Mouse (Mus musculus): ENCODE results near the gene Tnfsf8. TPM values are rescaled to one million over a fixed set of nuclear protein-coding genes. Genes with fewer than 3 reads are reported as not detected.

Gene Tnfsf8
- polyA plus RNA-seq, 1 experiment from 2014 or later = 0.08 TPM

DNA sequence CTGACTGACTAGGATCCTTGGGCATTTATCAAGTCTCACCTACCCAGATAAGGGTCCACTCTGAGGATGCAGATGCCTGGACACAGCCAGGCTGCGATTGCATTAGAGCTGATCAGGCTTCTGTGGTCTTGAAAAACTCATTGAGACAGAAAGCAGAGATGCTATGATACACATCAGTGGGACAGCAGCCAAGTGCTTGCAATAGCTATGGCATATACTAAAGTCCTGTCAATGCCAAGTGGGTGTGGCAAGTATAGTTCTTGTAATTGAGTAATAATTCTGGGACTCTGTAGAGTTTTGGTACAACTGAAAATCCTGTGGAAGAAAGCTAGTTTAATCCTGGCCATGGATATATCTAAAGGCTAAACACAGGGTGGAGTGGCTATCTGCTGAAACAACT is 63.1 kb downstream of the Tnfsf8 start:
- H3K9me3 ChIP-seq (ENCODE audit: control insufficient read depth, low read length) = 0 out of 2 replicates have a peak, but pooled peaks cover 4% of the 10 kb centered on the region
- no peaks in the 10 kb centered on the region for H3K36me3 ChIP-seq (ENCODE audit: control insufficient read depth, insufficient read depth, low read length)
- no peak overlapping the region for H3K4me2 ChIP-seq (ENCODE audit: low read depth, low read length)
- no peak overlapping the region for H3K27ac ChIP-seq (replicated peaks; ENCODE audit: low read depth, low read length)
- H3K4me3 ChIP-seq (ENCODE audit: low read depth, low read length) = no peak overlapping the region
- no peak overlapping the region for H3K9ac ChIP-seq (ENCODE audit: low read depth, low read length)
- DNase-seq (ENCODE audit: low spot score) (peak; percentile 50), ATAC-seq (ENCODE audit: low read depth) (no peak)
- H3K27me3 ChIP-seq (replicated peaks; ENCODE audit: control insufficient read depth, insufficient read depth, low read length) = no peaks in the 10 kb centered on the region
- no peaks in the 10 kb centered on the region for H3K4me1 ChIP-seq (ENCODE audit: control insufficient read depth, insufficient read depth, low read length)
- 77% methylated on average over 1 of the region's 1 CpGs for WGBS

DNA sequence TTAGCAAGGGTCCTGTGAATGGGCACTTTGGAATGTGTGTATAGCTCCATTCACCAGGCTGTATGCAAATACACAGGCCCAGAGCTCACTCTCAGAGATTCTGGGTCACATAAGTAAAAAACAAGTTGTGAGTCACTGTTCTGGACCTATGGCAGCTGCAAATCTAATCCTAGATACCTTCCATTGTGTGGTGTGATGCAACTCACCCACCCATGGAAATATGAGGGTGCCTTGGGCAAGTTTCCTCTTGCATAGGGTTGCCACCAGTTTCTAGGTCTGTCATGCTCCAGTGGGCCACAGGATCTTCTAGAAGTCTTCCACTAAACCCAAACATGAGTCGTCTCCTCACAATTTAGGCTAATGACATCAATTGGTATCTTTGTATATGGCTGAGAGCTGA is 64.6 kb downstream of the Tnfsf8 start:
- H3K9ac ChIP-seq (ENCODE audit: low read depth, low read length) = no peak overlapping the region
- no peak overlapping the region for H3K4me2 ChIP-seq (ENCODE audit: low read depth, low read length)
- no peaks in the 10 kb centered on the region for H3K27me3 ChIP-seq (replicated peaks; ENCODE audit: control insufficient read depth, insufficient read depth, low read length)
- H3K27ac ChIP-seq (replicated peaks; ENCODE audit: low read depth, low read length) = no peak overlapping the region
- ATAC-seq (ENCODE audit: low read depth) = no peak
- no peaks in the 10 kb centered on the region for H3K4me1 ChIP-seq (ENCODE audit: control insufficient read depth, insufficient read depth, low read length)
- 0 out of 2 replicates have a peak, but pooled peaks cover 4% of the 10 kb centered on the region for H3K9me3 ChIP-seq (ENCODE audit: control insufficient read depth, low read length)
- DNase-seq (ENCODE audit: low spot score) = no peak
- 86% methylated on average over 1 of the region's 1 CpGs for WGBS
- H3K4me3 ChIP-seq (ENCODE audit: low read depth, low read length) = no peak overlapping the region
- no peaks in the 10 kb centered on the region for H3K36me3 ChIP-seq (ENCODE audit: control insufficient read depth, insufficient read depth, low read length)

DNA sequence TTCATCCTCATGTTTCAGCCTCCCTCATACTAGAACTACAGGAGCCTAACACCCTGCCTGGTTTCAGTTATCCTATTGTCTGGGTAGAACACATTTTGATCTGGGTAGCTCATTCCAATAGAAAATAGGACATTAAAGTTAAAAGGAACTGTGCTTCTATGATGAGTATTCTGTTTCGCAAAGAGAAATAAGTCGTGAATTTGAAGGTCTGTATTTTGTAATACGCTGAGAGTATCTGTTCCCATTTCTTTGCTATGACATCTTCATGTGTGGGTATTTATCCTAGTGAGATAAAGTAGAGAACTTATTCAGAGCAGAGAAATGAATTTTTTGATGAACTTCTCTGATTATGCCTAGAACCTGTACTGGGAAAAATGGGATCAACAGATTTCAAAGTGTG is 68.8 kb downstream of the Tnfsf8 start:
- Histone ChIP-seq H3K27me3 (replicated peaks; ENCODE audit: control insufficient read depth, insufficient read depth, low read length) (no peaks in the 10 kb centered on the region), H3K4me2 (ENCODE audit: low read depth, low read length) (no peak overlapping the region), H3K36me3 (ENCODE audit: control insufficient read depth, insufficient read depth, low read length) (no peaks in the 10 kb centered on the region), H3K9me3 (ENCODE audit: control insufficient read depth, low read length) (no peaks in the 10 kb centered on the region), H3K4me3 (ENCODE audit: low read depth, low read length) (no peak overlapping the region), H3K9ac (ENCODE audit: low read depth, low read length) (no peak overlapping the region), H3K27ac (replicated peaks; ENCODE audit: low read depth, low read length) (no peak overlapping the region), H3K4me1 (ENCODE audit: control insufficient read depth, insufficient read depth, low read length) (no peaks in the 10 kb centered on the region)
- DNase-seq (ENCODE audit: low spot score) (no peak), ATAC-seq (ENCODE audit: low read depth) (no peak)
- WGBS = 88% methylated on average over 3 of the region's 3 CpGs

DNA sequence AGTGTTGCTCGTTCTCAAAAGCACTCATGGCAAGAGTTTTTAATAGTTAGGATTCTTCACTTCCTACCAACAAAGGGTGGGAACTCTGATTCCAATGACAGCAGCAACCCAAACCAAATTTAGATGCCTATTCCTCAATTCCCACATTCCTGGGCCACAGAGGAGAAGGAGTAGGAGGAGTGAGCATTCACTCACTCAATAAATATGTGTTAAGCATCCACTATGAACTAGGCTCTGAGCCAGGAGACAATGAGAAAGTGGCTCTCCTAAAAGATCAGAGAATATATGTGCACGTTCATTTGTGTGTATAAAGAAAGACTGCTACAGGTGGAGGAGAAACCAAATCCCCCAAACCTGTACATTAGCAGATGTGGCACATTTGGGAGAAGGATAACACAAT is 75.7 kb downstream of the Tnfsf8 start:
- no peak overlapping the region for H3K4me3 ChIP-seq (ENCODE audit: low read depth, low read length)
- 60% methylated on average over 2 of the region's 2 CpGs for WGBS
- ATAC-seq (ENCODE audit: low read depth) (no peak), DNase-seq (ENCODE audit: low spot score) (no peak)
- no peak overlapping the region for H3K9ac ChIP-seq (ENCODE audit: low read depth, low read length)
- no peak overlapping the region for H3K27ac ChIP-seq (replicated peaks; ENCODE audit: low read depth, low read length)
- H3K4me2 ChIP-seq (ENCODE audit: low read depth, low read length) = no peak overlapping the region
- H3K4me1 ChIP-seq (ENCODE audit: control insufficient read depth, insufficient read depth, low read length) = no peaks in the 10 kb centered on the region
- no peaks in the 10 kb centered on the region for H3K36me3 ChIP-seq (ENCODE audit: control insufficient read depth, insufficient read depth, low read length)
- no peaks in the 10 kb centered on the region for H3K9me3 ChIP-seq (ENCODE audit: control insufficient read depth, low read length)
- no peaks in the 10 kb centered on the region for H3K27me3 ChIP-seq (replicated peaks; ENCODE audit: control insufficient read depth, insufficient read depth, low read length)

DNA sequence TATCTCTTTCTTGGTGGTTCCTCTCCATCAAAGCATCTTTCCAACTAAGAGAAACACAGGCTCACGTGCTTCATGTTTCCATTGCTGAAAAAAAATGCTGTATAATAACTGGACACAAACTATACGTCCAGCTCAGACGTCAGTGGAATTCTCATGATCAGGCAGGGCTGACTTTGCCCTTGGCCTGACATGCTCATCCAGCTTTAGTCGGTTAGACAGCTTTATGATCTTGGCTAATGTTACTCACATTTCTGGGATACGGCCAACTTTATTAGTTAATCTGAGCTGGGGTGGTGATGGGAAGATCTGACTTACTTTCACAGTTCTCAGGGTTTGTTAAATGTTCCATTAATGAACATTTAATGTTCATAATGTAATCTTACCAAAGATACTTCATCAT is 77.3 kb downstream of the Tnfsf8 start:
- 70% methylated on average over 5 of the region's 5 CpGs for WGBS
- ATAC-seq (ENCODE audit: low read depth) (no peak), DNase-seq (ENCODE audit: low spot score) (peak; percentile 13)
- Histone ChIP-seq H3K4me3 (ENCODE audit: low read depth, low read length) (no peak overlapping the region), H3K36me3 (ENCODE audit: control insufficient read depth, insufficient read depth, low read length) (no peaks in the 10 kb centered on the region), H3K9me3 (ENCODE audit: control insufficient read depth, low read length) (no peaks in the 10 kb centered on the region), H3K4me2 (ENCODE audit: low read depth, low read length) (no peak overlapping the region), H3K4me1 (ENCODE audit: control insufficient read depth, insufficient read depth, low read length) (no peaks in the 10 kb centered on the region), H3K27me3 (replicated peaks; ENCODE audit: control insufficient read depth, insufficient read depth, low read length) (no peaks in the 10 kb centered on the region), H3K9ac (ENCODE audit: low read depth, low read length) (no peak overlapping the region), H3K27ac (replicated peaks; ENCODE audit: low read depth, low read length) (no peak overlapping the region)

DNA sequence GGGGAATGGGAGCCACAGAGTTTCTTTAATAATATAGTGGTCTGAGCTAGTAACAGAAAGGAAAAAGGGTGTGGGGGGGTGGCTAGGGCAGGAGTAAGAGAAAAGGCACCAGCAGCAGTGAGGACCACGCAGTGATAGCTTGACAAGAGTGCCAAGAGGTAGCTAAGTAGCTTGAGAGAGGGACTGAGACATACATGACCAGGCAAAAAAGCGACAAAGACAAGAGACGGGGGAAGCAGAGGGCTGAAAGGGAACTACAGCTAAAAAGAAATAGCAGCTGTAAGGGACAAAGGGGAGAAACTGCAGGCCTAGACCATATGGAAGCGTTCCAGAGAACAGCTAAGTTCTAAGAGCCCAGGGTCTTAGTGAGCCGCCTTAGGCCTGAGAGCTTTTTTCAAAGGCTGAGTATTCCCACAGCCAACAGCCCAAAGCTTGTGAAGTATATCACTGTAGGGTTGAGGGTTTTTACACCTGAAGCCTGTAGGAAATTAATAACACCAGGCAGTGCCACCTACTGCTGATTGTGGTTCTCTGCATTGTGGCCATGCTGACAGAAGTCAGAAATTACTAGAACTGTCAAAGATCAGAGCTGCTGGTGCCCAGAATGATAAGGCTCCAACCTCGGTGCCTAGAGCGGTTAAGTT is 78.1 kb downstream of the Tnfsf8 start:
- 73% methylated on average over 7 of the region's 7 CpGs for WGBS
- no peaks in the 10 kb centered on the region for H3K9me3 ChIP-seq (ENCODE audit: control insufficient read depth, low read length)

More for the DNA sequence above, 78.1 kb downstream of the Tnfsf8 start:
- H3K9ac ChIP-seq (ENCODE audit: low read depth, low read length) = no peak overlapping the region
- ATAC-seq (ENCODE audit: low read depth) (no peak), DNase-seq (ENCODE audit: low spot score) (peak; percentile 7)
- no peak overlapping the region for H3K27ac ChIP-seq (replicated peaks; ENCODE audit: low read depth, low read length)
- no peaks in the 10 kb centered on the region for H3K4me1 ChIP-seq (ENCODE audit: control insufficient read depth, insufficient read depth, low read length)
- H3K27me3 ChIP-seq (replicated peaks; ENCODE audit: control insufficient read depth, insufficient read depth, low read length) = no peaks in the 10 kb centered on the region
- H3K4me3 ChIP-seq (ENCODE audit: low read depth, low read length) = no peak overlapping the region
- H3K36me3 ChIP-seq (ENCODE audit: control insufficient read depth, insufficient read depth, low read length) = no peaks in the 10 kb centered on the region
- H3K4me2 ChIP-seq (ENCODE audit: low read depth, low read length) = no peak overlapping the region

Other genes starting within 250 kb of the Tnfsf8 start
- not detected in 2 replicates for gene Tex48, start 238.9 kb downstream of the Tnfsf8 start, polyA plus RNA-seq (2014; fragmentation: Nextera tagmentation; extraction: Ambion mirVana)
- gene Gm11214, start 198.0 kb downstream of the Tnfsf8 start, polyA plus RNA-seq (2014; fragmentation: Nextera tagmentation; extraction: Ambion mirVana) = not detected in 2 replicates
- gene Tnfsf15, start 116.2 kb downstream of the Tnfsf8 start, polyA plus RNA-seq (2014; fragmentation: Nextera tagmentation; extraction: Ambion mirVana) = 0.21 TPM in 1 of 2 replicates, not detected in the other
- 95.7 and 97.5 TPM in 2 replicates for gene Tnc, start 185.7 kb upstream of the Tnfsf8 start, polyA plus RNA-seq (2014; fragmentation: Nextera tagmentation; extraction: Ambion mirVana)

All from embryonic facial prominence, embryonic 14.5 days (tissue).